Comparison of ENCODE assay signal across 9 mouse cellular contexts in the genomic region with DNA sequence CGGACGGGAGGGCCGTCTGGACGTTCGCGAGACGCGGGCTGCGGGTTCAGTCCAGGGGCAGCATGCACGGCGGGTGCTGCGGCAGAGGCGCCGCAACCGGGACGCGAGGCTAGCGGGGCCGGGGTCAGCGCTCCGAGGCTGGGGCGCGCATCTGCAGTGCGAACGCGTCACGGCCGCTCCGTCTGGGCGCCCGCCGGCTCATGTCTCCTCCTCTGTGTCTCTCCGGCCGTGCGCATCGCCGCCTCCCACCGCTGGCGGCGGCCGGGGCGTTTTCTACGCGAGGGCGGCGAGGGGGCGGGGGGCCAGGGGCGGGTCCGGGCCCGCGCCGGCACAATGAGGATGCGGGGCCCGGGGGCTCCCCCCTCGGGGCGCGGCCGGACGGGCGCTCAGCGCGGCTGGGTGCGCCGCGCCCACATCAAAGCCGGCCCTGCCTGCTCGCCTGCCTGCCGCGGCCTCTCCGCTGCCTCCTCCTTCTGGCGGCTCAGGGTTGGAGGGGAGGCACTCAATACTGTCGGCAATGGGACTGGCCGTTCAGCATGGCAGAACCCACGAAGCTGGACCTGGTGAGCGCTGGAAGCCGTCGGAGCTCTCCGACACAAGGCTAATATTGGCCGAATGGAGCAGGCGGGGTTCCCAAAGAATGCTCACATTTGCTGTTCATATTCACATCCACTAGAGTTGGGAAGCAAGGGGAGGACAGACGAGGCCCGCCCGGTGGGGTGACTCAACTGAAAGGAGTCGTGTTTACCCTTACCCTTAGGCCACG. TPM values are rescaled to one million over a fixed set of nuclear protein-coding genes. Genes with fewer than 3 reads are reported as not detected.
DNase-seq lines count a peak whose midpoint lies in the region; ATAC-seq lines count a peak whose summit lies in the region.
"Had no signal": no experiment of that assay in that cellular context is flagged by ENCODE, and none has a peak within 500 bp of the region (broad histone marks: within the 10 kb centered on the region; RNA-seq: fewer than 3 reads in every experiment).

No protein-coding gene starts in this region.

- no peaks in the 10 kb centered on the region for H3K9me3 ChIP-seq in forebrain, embryonic 11.5 days (ENCODE audit: control insufficient read depth, low read length)
- no peaks in the 10 kb centered on the region for H3K9me3 ChIP-seq in limb, embryonic 11.5 days (ENCODE audit: control insufficient read depth, low read length)

- peak overlapping the region; percentile 57 for H3K9ac ChIP-seq in forebrain, embryonic 11.5 days (ENCODE audit: low read length)
- H3K9ac ChIP-seq in limb, embryonic 11.5 days (ENCODE audit: low read length), result peak overlapping the region; percentile 71

- peaks cover 29% of the 10 kb centered on the region for H3K27me3 ChIP-seq in forebrain, embryonic 11.5 days (ENCODE audit: control insufficient read depth, insufficient read depth, low read length)
- peaks cover 22% of the 10 kb centered on the region for H3K27me3 ChIP-seq in limb, embryonic 11.5 days (ENCODE audit: control insufficient read depth, insufficient read depth, low read length)

- ATAC-seq in forebrain, embryonic 11.5 days (replicated peaks; ENCODE audit: low FRiP score), result peak; percentile 65
- peak; percentile 51 for ATAC-seq in limb, embryonic 11.5 days (ENCODE audit: insufficient number of reproducible peaks, low FRiP score, low TSS enrichment, low read depth)
- ATAC-seq in erythroid progenitor cell, adult 5-6 weeks (replicated peaks; ENCODE audit: low FRiP score, poor library complexity, severe bottlenecking), result no peak

- DNase-seq in 3134 (ENCODE audit: extremely low read depth, insufficient read length, low spot score) (peak; percentile 44), R1 (ENCODE audit: low read depth, low spot score) (peak; percentile 61)
- DNase-seq in forebrain, embryonic 11.5 days (ENCODE audit: low spot score), result peak; percentile 83
- DNase-seq in heart, postnatal 36 days, result peak; percentile 41 to 59
- DNase-seq in limb, embryonic 11.5 days (ENCODE audit: low spot score), result peak; percentile 78
- peak; percentile 67 for DNase-seq in mesoderm, embryonic 11.5 days (ENCODE audit: low read depth, low spot score)
- peak; percentile 37 to 49 for DNase-seq in spleen, postnatal 10 days (ENCODE audit: low spot score in 2 of 2)

- H3K27ac ChIP-seq in forebrain, embryonic 11.5 days (ENCODE audit: low read depth, low read length), result peak overlapping the region; percentile 6; the same call in 1 of the 2 replicates
- peak overlapping the region; percentile 56; the same call in 1 of the 2 replicates for H3K27ac ChIP-seq in limb, embryonic 11.5 days (replicated peaks; ENCODE audit: low read depth, low read length)

- H3K4me1 ChIP-seq in forebrain, embryonic 11.5 days (replicated peaks; ENCODE audit: control insufficient read depth, insufficient read depth, low read length), result peaks cover 15% of the 10 kb centered on the region; the same call in 1 of the 2 replicates
- peaks cover 25% of the 10 kb centered on the region for H3K4me1 ChIP-seq in limb, embryonic 11.5 days (ENCODE audit: control insufficient read depth, insufficient read depth, low read length)

- under 1% methylated on average over 67 of the region's 85 CpGs for WGBS in forebrain, embryonic 11.5 days
- under 1% methylated on average over 57 of the region's 85 CpGs for WGBS in limb, embryonic 11.5 days

- intact Hi-C loops in heart, postnatal 36 days (cut with DNase I), result loop anchor here (2.0 to 5.0 kb wide), 8 partner anchors 50 to 523 kb away; no protein-coding TSS in a partner anchor

- 0 out of 2 replicates have a peak, but pooled peaks cover under 1% of the 10 kb centered on the region for H3K36me3 ChIP-seq in forebrain, embryonic 11.5 days (ENCODE audit: control insufficient read depth, insufficient read depth, low read length)
- peaks cover 6% of the 10 kb centered on the region for H3K36me3 ChIP-seq in limb, embryonic 11.5 days (ENCODE audit: control insufficient read depth, insufficient read depth, low read length)

- H3K4me2 ChIP-seq in forebrain, embryonic 11.5 days (ENCODE audit: low read depth, low read length, severe bottlenecking), result peak overlapping the region; percentile 89
- H3K4me2 ChIP-seq in limb, embryonic 11.5 days (ENCODE audit: low read depth, severe bottlenecking), result peak overlapping the region; percentile 96

- H3K4me3 ChIP-seq in forebrain, embryonic 11.5 days (ENCODE audit: low read depth, low read length), result peak overlapping the region; percentile 52
- peak overlapping the region; percentile 57 for H3K4me3 ChIP-seq in limb, embryonic 11.5 days (ENCODE audit: low read depth, low read length)

RNA-seq across cellular contexts. Expression of gene Fgf18, which starts 0.6 kb away (rescaled TPM):
- polyA plus RNA-seq in forebrain, embryonic 11.5 days (2014; fragmentation: Nextera tagmentation; extraction: Ambion mirVana), result 2.7 and 4.1 TPM in 2 replicates
- 1 to 10 TPM; 2.8 to 3.1 TPM for total RNA-seq in heart, postnatal 36 days (2021)
- 12.7 and 16.8 TPM in 2 replicates for polyA plus RNA-seq in limb, embryonic 11.5 days (2014; fragmentation: Nextera tagmentation; extraction: Ambion mirVana)
- not detected in 2 replicates for total RNA-seq in erythroid progenitor cell, adult 5-6 weeks (2015; ENCODE audit: low replicate concordance)
- 0.51 TPM in 1 of 2 replicates, not detected in the other for total RNA-seq in erythroid progenitor cell, adult 5-6 weeks (2017; ENCODE audit: low replicate concordance)

RNA-seq across cellular contexts. Expression of gene Npm1, which starts 15.3 kb away (rescaled TPM):
- polyA plus RNA-seq in forebrain, embryonic 11.5 days (2014; fragmentation: Nextera tagmentation; extraction: Ambion mirVana), result 1,065 and 1,104 TPM in 2 replicates
- total RNA-seq in heart, postnatal 36 days (2021), result 100 to 1,000 TPM; 132 to 163 TPM
- 1,519 and 1,530 TPM in 2 replicates for polyA plus RNA-seq in limb, embryonic 11.5 days (2014; fragmentation: Nextera tagmentation; extraction: Ambion mirVana)
- total RNA-seq in erythroid progenitor cell, adult 5-6 weeks (2015; ENCODE audit: low replicate concordance), result 400 and 410 TPM in 2 replicates
- 381 and 412 TPM in 2 replicates for total RNA-seq in erythroid progenitor cell, adult 5-6 weeks (2017; ENCODE audit: low replicate concordance)

RNA-seq across cellular contexts. Expression of gene Tlx3, which starts 55.6 kb away (rescaled TPM):
- not detected in 2 replicates for polyA plus RNA-seq in forebrain, embryonic 11.5 days (2014; fragmentation: Nextera tagmentation; extraction: Ambion mirVana)
- not detected for total RNA-seq in heart, postnatal 36 days (2021)
- polyA plus RNA-seq in limb, embryonic 11.5 days (2014; fragmentation: Nextera tagmentation; extraction: Ambion mirVana), result not detected in 2 replicates
- total RNA-seq in erythroid progenitor cell, adult 5-6 weeks (2015; ENCODE audit: low replicate concordance), result not detected in 2 replicates
- total RNA-seq in erythroid progenitor cell, adult 5-6 weeks (2017; ENCODE audit: low replicate concordance), result not detected in 2 replicates
- total RNA-seq: left cerebral cortex, postnatal 25 days had no signal
